Mouse (Mus musculus) liver, postnatal 0 days (tissue): ENCODE data around the gene Krt33a.

Source experiments
- CTCF ChIP-seq: sonication (generic); IDR thresholded peaks from 2 replicates; pipeline ENCODE4 v1.5.1; 2016; ENCODE audit warnings: antibody characterized with exemption, low read depth
- EP300 ChIP-seq: IDR thresholded peaks from 2 replicates; pipeline ENCODE4 v1.6.1; 2016; ENCODE audit warnings: antibody characterized with exemption, low read depth, mild to moderate bottlenecking

GRCm38 (mm10) chr11:99983442-99983841, 32.6 kb downstream of the Krt33a start:
- TF ChIP-seq EP300 (no peak), CTCF (no peak)
